Mouse (Mus musculus) adrenal gland (tissue): ENCODE measurements around the gene Sh3yl1.

Experiments
- intact Hi-C: fragments of 180-260 bp; cut with DNase I; formaldehyde crosslinking; loops from one replicate; pipeline ENCODE4 v1.15.1; 2025
- long read RNA-seq, 2 experiments: library from polyadenylated mRNA; unstranded; transcript quantifications; one replicate each; pipeline ENCODE4 v2.0.0; 2020; ENCODE audit warnings: borderline replicate concordance in 1 of 2; ENCODE audit not compliant: insufficient replicate concordance in 1 of 2

Sh3yl1 gene
- long read RNA-seq, experiment 1, partial matches to known transcripts = 0 of 3 reads
- long read RNA-seq, experiment 1, other reads (novel, unspliced or antisense) = 0 of 3 reads
- long read RNA-seq, experiment 2 = 0 reads

- intact Hi-C loops = loop anchor here (5.0 kb wide), 1 partner anchor 91 kb away; no protein-coding TSS in a partner anchor
Measured at GRCm38 (mm10) chr12:30911261-30912047, at the start of gene Sh3yl1, which contains the start of gene Acp1. TSS of gene Sh3yl1 (plus strand) at chr12:30911668. TSS of gene Acp1 (minus strand) at chr12:30911589.

GRCm38 (mm10) chr12:30864347-30864746 is 47.1 kb upstream of the Sh3yl1 start:
- intact Hi-C loops = no loop called here

- intact Hi-C loops = no loop called here
Measured at GRCm38 (mm10) chr12:30865781-30866180, 45.7 kb upstream of the Sh3yl1 start.

GRCm38 (mm10) chr12:30879447-30879846 is 32.0 kb upstream of the Sh3yl1 start:
- intact Hi-C loops = no loop called here

DNA sequence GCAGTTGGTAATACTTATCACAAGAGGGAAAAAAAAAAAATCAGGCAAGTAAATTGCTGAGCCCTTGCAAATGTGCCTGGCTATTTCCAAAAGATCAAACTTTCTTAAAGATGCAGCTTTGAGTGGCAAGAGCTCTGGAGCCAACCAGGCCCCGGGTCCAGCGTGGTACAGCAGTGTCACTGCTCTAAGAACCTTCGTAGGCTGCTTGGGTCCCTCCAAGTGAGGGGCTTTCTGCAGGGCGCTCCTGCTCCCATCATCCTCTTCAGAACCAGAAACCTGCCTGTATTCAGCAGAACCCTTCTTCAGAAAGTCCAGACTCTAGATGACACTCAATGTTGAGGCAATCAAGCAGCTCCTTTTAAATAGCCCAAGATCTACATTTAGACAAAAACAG is 27.9 kb upstream of the Sh3yl1 start:
- intact Hi-C loops = no loop called here

- intact Hi-C loops = no loop called here
Measured at GRCm38 (mm10) chr12:30883986-30884621, 27.4 kb upstream of the Sh3yl1 start, which contains the start of gene Alkal2. TSS of gene Alkal2 (plus strand) at chr12:30884322.

DNA sequence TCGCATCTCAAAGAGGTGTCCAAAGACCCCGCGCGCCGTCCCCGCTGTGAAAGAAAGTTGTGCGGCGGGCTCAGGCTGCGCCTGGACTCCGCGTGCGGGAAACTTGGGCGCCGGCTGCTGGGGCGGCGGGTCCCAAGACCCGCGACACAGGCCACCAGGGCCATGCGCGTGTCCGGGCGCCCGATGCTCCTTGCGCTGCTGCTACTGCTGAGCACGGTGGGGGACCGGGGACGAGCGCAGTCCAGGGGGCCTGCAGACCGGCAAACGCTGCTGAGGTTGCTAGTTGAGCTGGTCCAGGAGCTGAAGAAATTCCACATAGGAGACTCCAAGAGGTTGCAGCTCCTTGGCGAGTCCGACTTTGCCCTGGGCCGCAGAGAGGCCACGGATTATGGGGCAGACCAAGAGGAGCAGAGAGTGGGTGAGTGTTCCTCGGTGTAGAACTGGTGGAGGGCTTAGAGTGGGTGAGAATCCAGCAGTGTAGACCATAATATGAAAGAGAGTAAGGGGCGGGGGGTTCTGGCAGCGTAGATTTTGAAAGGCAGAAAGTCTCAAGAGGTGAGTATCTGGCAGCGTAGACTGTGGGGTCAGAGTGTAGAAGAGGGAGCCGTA is 26.7 kb upstream of the Sh3yl1 start:
- intact Hi-C loops = no loop called here

DNA sequence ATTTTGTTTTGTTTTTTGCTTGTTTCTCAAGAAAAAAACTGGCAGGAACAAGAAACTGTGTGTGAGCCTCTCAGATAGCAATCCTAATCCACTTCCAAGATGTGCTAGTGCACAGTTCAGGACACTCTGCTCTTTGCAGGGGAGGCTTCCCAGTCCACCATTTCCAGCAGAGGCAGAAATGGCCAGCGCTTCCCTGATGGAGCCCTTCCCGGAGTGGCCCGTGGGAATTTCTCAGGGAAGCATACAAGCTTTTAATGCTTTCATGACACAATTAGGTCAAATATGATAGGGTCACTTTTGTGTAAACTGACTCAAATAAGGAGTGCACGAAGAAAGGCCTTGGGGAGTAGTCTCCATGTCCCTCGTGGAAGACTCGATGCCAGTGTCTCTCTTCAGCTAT is 25.6 kb upstream of the Sh3yl1 start:
- intact Hi-C loops = no loop called here

DNA sequence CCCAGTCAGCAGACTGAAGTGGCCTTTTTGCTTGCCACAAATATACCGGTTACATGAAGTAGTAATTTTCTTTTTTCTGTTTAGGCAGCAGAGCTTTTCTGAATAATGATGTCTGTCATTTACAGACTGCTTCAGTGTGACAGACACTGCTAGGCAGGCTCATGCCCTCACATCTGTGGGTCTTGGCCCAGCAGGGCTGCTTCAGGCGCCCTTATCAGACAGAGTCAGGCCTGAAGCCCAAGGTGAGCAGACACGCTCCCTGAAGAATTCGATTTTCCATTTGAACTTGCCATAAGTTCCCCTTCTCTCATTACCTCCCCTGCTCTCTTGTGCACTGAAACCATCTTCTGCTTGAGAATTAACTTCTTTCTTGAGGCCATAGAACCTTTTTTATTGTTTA is 23.5 kb upstream of the Sh3yl1 start:
- intact Hi-C loops = no loop called here

GRCm38 (mm10) chr12:30890067-30890466 is 21.4 kb upstream of the Sh3yl1 start:
- intact Hi-C loops = loop anchor here (2.0 to 5.0 kb wide), 2 partner anchors 117 to 293 kb away; no protein-coding TSS in a partner anchor

DNA sequence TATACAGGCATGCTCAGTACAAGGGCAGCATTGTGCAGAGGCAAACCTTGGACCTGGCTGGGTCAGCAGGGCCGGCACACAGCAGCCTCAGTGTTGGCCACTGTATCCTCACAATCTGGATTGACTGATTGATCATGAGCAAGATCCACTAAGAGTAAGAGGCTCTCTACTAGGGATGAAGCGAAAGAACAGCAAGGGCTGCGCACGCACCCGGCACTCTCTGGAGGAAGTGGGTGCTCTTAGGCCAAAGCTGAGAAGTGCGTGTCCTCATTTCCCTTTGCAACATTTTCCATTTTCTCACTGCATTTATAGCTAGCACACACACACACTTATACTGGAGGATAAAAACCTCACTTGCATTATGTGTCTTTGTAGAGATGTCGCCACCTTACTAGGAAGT is 20.0 kb upstream of the Sh3yl1 start:
- intact Hi-C loops = loop anchor here (2.0 to 5.0 kb wide), 2 partner anchors 116 to 295 kb away; no protein-coding TSS in a partner anchor

DNA sequence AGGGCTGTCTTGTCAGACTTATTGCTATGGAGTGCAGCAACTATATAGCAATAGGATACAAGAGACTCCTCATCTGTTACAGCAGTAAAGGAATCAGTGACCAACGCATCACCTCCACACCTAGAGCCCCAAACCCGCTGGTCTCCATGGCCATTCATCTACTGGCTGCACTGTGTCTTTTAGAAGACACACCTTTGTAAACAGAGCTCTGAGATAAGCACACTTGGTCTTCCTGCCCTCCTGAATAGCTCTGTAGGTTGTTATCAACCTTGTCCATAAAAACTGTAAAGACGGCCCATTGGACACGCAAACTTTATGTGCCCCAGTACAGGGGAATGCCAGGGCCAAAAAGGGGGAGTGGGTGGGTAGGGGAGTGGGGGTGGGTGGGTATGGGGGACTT is 14.4 kb upstream of the Sh3yl1 start:
- intact Hi-C loops = no loop called here

GRCm38 (mm10) chr12:30908658-30909057 is 2.8 kb upstream of the Sh3yl1 start:
- intact Hi-C loops = no loop called here

GRCm38 (mm10) chr12:30909881-30910280 is 1.6 kb upstream of the Sh3yl1 start:
- intact Hi-C loops = loop anchor here (5.0 kb wide), 1 partner anchor 92 kb away; no protein-coding TSS in a partner anchor

DNA sequence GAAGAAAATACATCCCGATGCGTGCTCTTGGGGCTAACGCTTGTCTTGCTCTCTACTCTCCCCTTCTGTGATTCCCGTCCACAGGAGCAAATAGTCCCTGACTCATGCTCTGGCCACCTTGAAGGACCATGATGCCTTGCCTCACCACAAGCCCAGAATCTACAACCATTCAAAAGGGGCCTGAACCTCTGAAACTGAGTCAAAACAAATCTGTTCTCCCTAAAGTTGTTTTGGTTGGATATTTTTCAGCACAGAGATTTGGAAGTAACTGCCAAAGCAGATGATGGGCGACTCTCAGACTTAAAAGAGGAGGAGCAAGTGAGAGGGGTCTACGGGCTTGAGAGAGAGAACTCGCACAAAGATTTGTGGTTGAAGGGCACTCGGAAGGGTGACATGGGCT is 608 bp upstream of the Sh3yl1 start:
- intact Hi-C loops = loop anchor here (5.0 kb wide), 1 partner anchor 91 kb away; no protein-coding TSS in a partner anchor

GRCm38 (mm10) chr12:30912048-30912381 is 547 bp downstream of the Sh3yl1 start:
- intact Hi-C loops = loop anchor here (5.0 kb wide), 1 partner anchor 90 kb away; no protein-coding TSS in a partner anchor

DNA sequence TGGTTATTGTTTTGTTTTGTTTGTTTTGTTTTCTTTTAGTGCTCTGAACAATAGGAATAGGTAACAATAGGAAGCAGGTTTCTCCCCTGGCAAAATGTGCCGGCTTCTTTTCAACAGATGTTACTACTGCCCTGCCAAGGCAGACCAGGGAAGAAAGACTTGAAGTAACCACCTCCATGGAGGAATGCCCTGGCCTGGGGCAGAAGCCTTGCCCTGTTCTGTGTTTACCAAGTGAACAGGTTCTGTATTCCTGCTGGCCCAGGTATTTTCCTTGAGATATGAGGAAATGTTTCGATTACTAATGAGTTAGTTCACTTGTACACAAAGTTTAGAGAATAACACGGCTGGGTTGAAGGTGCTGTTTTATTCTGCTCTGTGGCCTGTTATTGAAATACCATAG is 1.4 kb downstream of the Sh3yl1 start:
- intact Hi-C loops = loop anchor here (5.0 kb wide), 1 partner anchor 89 kb away; no protein-coding TSS in a partner anchor

- intact Hi-C loops = no loop called here
Measured at GRCm38 (mm10) chr12:30922401-30922800, 10.9 kb downstream of the Sh3yl1 start.

DNA sequence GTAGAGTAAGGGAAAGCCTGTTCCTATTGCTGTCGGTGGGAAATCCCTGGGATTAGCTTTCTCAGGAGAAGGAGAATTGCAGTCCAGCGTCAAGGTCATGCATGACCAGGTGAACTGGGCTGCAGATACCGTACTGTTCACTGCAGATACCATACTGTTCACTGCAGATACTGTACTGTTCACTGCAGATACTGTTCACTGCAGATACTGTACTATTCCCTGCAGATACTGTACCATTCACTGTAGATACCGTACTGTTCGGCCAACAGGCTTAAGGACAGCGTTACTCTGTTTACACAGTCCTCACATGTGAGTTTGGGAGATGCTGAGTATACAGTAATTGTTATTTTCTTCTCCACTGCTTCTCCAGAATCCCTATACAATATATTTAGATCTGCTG is 16.7 kb downstream of the Sh3yl1 start:
- intact Hi-C loops = no loop called here

- intact Hi-C loops = no loop called here
Measured at GRCm38 (mm10) chr12:30933299-30933698, 21.8 kb downstream of the Sh3yl1 start.

GRCm38 (mm10) chr12:30936899-30937298 is 25.4 kb downstream of the Sh3yl1 start:
- intact Hi-C loops = no loop called here
